Mouse (Mus musculus) bone marrow, adult 2 months (tissue): ENCODE results near the gene Kcnv2. TPM values are rescaled to one million over a fixed set of nuclear protein-coding genes. Genes with fewer than 3 reads are reported as not detected.

Experiments used
- H3K27ac ChIP-seq: fragments of 200-500 bp; 2 replicates; pipeline ENCODE4 v1.5.1; 2012; ENCODE audit warnings: low read depth, mild to moderate bottlenecking, control low read depth, inconsistent platforms, low read length; ENCODE audit not compliant: control insufficient read depth, poor library complexity, insufficient read depth
- H3K4me1 ChIP-seq: fragments of 200-500 bp; 2 replicates; pipeline ENCODE4 v1.6.1; 2011; ENCODE audit warnings: low read length; ENCODE audit not compliant: control insufficient read depth, insufficient read depth
- H3K4me3 ChIP-seq: fragments of 200-500 bp; replicated peaks from 2 replicates; pipeline ENCODE3; 2011; ENCODE audit warnings: mild to moderate bottlenecking, low read depth, low read length, control low read depth; ENCODE audit not compliant: control insufficient read depth
- CTCF ChIP-seq: fragments of 200-500 bp; IDR thresholded peaks from 2 replicates; pipeline ENCODE4 v1.5.1; 2011; ENCODE audit warnings: low read length, control low read depth; ENCODE audit not compliant: control insufficient read depth, insufficient read depth
- POLR2A ChIP-seq: fragments of 200-500 bp; IDR thresholded peaks from 2 replicates; pipeline ENCODE4 v1.6.1; 2011; ENCODE audit warnings: low read depth, mild to moderate bottlenecking, control low read depth, low read length, borderline replicate concordance; ENCODE audit not compliant: control insufficient read depth
- WGBS: fragments of 180-500 bp; shearing (Covaris S2); methylation state at CpG from one replicate; pipeline ENCODE4 v1.1.7; 2018; 5-methylcytosine and 5-hydroxymethylcytosine counted together
- polyA plus RNA-seq: library from polyadenylated mRNA; stranded (reverse); fragments of >200 nt; gene quantifications from 2 replicates; pipeline ENCODE4 v1.2.4, GENCODE M21; 2011; ENCODE audit warnings: low replicate concordance; ENCODE audit not compliant: missing spikeins, insufficient read depth, insufficient read length

Kcnv2 gene
- polyA plus RNA-seq, 1 experiment, result not detected

GRCm38 (mm10) chr19:27370174-27370573 lies 47.8 kb downstream of the Kcnv2 start:
- no peak for TF ChIP-seq POLR2A
- no peak for TF ChIP-seq CTCF
- Histone ChIP-seq H3K4me3 (no peak overlapping the region), H3K27ac (no peak overlapping the region), H3K4me1 (no peaks in the 10 kb centered on the region)
- 88% methylated on average over 2 of the region's 2 CpGs for WGBS

- no peaks in the 10 kb centered on the region for H3K4me1 ChIP-seq
- no peak overlapping the region for H3K27ac ChIP-seq
- 82% methylated on average over 2 of the region's 2 CpGs for WGBS
- H3K4me3 ChIP-seq, result no peak overlapping the region
- TF ChIP-seq POLR2A, result no peak
These were observed 48.4 kb downstream of the Kcnv2 start for GRCm38 (mm10) chr19:27370784-27371183.

- WGBS, result 68% methylated on average over 2 of the region's 2 CpGs
These were observed 57.5 kb downstream of the Kcnv2 start for GRCm38 (mm10) chr19:27379712-27380401.

GRCm38 (mm10) chr19:27382131-27382530 lies 59.7 kb downstream of the Kcnv2 start:
- TF ChIP-seq CTCF, result no peak
- TF ChIP-seq POLR2A, result no peak
- 75% methylated on average over 1 of the region's 1 CpGs for WGBS
- Histone ChIP-seq H3K4me1 (no peaks in the 10 kb centered on the region), H3K27ac (no peak overlapping the region), H3K4me3 (no peak overlapping the region)

More at GRCm38 (mm10) chr19:27379712-27380401, 57.5 kb downstream of the Kcnv2 start:
- H3K27ac ChIP-seq, result no peak overlapping the region
- no peaks in the 10 kb centered on the region for H3K4me1 ChIP-seq
- no peak overlapping the region for H3K4me3 ChIP-seq
- no peak for TF ChIP-seq CTCF

- Histone ChIP-seq H3K27ac (no peak overlapping the region), H3K4me1 (no peaks in the 10 kb centered on the region), H3K4me3 (no peak overlapping the region)
- WGBS, result 77% methylated on average over 5 of the region's 5 CpGs
- TF ChIP-seq POLR2A, result no peak
- no peak for TF ChIP-seq CTCF
These were observed 60.9 kb downstream of the Kcnv2 start for GRCm38 (mm10) chr19:27383266-27383665.

- H3K4me1 ChIP-seq, result no peaks in the 10 kb centered on the region
- no peak overlapping the region for H3K4me3 ChIP-seq
- no peak for TF ChIP-seq CTCF
- no peak for TF ChIP-seq POLR2A
- no peak overlapping the region for H3K27ac ChIP-seq
These were observed 62.9 kb downstream of the Kcnv2 start for GRCm38 (mm10) chr19:27385304-27385703.

Other genes starting within 250 kb of the Kcnv2 start
- gene Vldlr, start 106.1 kb upstream of the Kcnv2 start, polyA plus RNA-seq, result 0.47 and 0.70 TPM in 2 replicates
- gene Pum3, start 107.2 kb downstream of the Kcnv2 start, polyA plus RNA-seq, result 52.4 and 72.4 TPM in 2 replicates